Mouse (Mus musculus): ENCODE results near the gene Zfp598.
"Not testable (repeated sequence)": the region's sequence is repeated elsewhere in the genome, so short reads cannot be mapped to it uniquely, and the experiment has no call there.

The Zfp598 gene

DNA sequence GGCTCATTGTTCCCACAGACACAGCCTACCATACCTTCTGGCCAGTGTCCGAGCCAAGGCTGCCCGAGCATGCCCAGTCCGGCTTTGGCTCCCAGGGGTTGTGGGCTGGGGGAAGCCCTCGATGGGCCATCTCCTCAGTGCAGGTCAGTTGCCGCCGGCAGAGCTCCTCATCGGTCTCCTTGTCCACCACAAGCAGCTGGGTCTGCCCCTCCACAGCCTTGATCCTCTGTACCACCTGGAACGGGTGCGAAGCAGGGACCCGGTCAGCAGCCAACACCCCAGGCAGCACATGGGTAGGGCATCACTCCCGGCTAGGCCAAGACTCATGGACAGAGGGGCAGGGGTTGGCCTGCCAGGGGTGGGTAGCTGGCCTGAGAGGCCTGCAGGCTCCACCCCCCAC, 22.0 kb upstream of the Zfp598 start:
- no peak for DNase-seq (ENCODE audit: low spot score)

DNA sequence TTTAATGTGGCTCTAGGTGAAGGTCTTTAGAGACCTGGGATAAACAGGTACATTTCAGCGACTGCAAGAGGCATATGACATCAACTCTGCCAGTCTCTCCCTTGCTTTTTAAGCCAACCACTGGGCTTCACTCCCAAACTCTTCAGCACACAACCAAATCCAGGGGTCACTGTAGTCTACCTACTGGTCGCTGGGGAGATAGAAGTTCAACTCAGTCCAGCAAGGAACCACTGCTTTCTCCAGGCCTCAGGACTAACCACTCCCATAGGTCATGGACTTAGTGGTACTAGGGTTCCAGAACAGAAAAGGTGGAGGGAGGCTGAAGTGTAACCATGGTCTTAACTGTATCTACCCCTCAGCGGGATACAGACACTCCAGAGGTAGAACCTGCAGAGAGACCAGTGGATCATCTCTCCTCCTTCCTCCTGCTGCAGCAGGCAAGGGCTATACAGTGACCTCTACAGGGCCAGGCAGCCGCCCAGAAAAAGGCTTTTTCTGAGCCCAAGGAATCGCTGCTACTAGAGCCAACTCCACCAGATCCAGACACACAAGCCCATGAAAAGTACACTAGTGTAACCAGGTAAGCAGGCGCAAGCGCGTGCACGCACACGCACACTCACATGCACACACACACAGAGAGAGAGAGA, 20.6 kb upstream of the Zfp598 start:
- DNase-seq (ENCODE audit: low spot score) = no peak

DNA sequence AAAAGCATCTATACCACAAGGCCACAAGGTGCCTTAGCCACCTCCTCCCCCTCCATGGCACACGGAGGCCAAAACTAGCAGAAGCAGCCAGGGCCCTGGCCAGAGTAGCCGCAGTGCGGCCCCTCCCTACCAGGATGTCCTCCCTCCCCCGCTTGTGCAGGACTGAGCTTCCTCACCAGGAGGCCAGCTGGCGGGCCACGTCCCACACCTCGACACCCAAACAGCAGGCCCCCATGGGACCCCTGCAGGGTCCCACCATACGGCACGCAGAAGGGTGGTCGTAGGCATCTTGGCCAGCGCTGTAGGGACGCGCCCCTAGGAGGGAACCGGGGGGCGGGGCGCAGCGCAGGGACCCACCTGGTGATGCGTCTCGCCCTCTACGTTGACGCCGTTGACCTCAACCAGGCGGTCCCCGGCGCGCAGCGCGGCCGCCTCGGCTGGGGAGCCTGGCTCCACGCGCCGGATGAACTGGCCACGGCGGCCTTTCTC, 19.9 kb upstream of the Zfp598 start:
- DNase-seq (ENCODE audit: low spot score) = no peak

DNA sequence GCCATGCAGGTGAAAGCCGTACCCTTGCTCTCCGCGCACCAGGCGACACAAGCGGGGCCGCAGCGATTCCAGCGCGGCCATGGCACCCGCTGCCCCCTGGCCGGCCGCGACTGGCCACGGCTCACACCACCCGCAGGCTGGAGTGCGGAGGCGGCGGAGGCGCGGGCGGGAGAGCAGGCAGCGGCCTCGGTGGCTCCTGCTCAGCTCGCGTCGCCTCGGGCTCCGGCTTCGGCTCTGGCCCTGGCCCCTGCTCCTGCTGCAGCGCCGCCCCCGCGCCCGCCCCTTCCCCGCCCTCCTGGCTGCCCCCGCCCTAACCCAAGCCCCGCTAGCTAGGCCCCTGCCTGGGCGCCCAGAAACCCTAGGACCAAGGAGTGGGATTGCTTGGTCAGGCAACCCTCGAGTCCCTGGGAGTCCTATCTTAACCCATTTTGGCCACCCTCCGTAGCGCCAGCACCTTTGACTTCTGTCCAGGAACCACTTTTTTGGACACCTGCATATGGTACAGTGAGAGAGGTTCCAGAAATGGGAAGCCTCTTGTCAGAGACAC, 19.3 kb upstream of the Zfp598 start, which contains the start of gene Slc9a3r2:
Gene Slc9a3r2 (minus strand): TSS at position 258 of the 547 bp plus-strand sequence.
- DNase-seq (ENCODE audit: low spot score) = no peak

DNA sequence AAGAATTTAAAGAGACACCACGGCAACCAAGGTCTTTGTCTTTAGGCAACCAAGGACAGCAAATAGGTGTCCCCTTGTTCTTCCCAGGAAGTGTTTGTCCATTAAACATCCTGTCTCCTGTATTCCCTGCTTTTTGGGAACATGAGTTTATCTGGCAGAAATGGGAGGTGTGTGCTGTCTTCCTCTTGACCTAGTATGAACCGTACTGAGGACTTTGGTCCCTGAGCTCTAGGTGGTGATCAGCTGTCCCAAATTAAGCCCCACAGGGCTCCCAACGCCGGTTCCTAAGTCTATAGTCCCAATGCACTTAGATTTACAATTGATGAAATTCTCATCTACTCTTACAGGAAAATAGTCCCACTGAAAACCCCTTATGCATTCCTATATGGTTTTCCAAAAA, 18.7 kb upstream of the Zfp598 start:
- no peak for DNase-seq (ENCODE audit: low spot score)

DNA sequence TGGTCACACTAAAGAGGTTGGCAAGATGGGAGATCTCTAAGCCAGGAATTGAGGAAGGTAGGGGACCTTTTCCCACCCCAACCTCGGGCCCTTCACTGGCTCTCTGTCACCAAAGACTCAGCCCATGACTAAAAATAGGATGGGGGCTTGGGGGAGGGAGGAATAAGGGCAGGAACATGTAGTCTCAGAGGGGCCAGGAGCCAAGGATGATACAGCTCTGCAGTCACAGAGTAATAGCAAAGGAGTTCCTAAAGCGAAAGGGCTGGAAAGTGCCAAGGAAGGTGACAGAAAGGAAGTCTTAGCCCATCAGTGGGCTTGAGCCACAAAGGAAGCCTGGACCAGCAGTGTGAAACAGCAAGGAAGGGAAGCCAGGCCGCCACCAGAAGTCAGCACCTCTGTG, 17.7 kb upstream of the Zfp598 start:
- no peak for DNase-seq (ENCODE audit: low spot score)

DNA sequence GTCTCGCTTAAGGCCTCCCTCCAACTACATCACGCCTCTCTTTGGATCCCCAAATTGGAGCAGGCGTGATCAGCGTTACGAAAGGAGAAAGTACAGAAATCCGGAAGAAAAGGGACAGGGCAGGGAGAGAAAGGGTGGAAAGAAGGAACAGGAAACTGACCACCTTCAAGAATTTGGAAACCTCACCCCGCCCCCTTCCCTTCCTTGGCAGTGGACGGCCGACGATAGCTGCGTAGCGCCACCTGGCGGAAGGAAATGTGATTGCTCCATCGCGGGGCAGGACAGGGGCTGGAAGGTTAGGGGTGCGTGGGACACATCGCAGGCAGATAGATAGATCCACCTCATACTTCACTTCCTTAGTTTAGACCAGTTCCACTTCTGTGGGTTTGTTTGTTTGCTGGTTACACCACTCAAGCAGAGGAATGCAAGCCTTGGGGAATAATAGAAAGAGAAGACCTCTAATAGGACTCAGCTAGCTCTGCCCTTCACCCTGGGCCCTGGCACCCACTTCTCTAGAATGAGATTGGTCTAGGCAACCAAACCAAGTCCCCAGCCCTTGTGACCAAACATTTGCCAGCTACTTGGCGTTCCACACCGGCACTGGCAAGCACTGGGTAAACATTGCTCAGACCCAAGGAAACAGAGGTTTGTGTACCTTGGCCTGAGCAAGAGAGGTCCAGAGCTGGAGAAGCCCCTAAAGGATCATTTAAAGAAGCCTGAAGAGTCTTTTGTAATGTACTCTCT, 15.3 kb upstream of the Zfp598 start:
- no peak for DNase-seq (ENCODE audit: low spot score)

DNA sequence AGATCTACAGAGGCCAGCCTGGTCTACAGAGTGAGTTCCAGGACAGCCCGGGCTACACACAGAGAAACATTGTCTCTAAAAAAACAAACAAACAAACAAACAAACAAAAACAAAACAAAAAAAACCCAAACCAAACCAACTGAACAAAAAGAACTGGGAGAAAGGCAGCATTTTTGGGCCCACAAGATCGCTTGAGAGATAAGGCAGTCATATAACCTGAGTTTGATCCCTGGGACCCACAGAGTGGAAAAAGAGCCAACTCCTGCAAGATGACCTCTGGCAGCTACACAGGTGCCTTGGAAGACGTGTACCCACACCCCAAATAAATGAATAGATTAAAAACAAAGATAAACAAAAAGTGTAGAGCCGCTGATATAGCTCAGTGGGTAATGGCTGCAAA, 14.5 kb upstream of the Zfp598 start:
- DNase-seq (ENCODE audit: low spot score) = no peak

DNA sequence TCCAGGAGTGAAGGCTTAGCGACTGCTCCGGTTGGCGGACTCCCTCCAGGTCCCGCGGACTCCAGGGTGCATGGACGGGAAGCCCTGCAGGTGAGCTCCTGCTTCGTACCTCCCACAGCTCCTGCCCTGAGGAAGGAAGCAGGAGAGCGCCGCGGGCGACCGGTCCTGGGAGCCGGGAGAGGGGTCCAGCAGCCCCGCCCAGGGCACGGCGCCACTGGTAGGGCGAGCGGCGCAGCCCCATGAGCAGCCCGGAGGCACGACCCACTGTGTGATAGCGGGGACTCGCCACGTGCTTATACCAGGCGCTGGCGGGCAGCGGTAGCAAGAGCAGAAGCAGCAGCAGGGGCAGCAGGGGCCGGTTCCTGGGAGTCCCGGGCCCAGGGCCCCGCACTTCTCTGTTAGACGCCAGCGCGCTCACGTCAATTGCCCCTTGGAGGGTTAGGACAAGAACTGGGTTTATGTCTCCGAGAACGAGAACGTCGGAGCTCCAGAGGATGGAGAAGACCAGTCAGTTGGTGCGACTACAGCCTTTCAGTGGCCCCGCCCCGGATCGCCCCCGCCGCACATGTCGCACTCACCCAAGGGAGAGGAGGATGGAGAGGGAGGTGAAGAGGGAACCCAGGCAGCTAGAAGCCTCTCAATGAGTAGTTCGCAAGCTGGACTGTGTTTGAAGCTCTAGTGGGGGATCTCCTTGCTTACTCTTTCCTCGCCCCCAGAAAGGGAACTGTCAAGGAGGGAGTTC, 11.3 kb upstream of the Zfp598 start, which contains the start of gene Npw:
Gene Npw (minus strand): TSS at position 441 of the 742 bp plus-strand sequence.
- DNase-seq (ENCODE audit: low spot score) = no peak

DNA sequence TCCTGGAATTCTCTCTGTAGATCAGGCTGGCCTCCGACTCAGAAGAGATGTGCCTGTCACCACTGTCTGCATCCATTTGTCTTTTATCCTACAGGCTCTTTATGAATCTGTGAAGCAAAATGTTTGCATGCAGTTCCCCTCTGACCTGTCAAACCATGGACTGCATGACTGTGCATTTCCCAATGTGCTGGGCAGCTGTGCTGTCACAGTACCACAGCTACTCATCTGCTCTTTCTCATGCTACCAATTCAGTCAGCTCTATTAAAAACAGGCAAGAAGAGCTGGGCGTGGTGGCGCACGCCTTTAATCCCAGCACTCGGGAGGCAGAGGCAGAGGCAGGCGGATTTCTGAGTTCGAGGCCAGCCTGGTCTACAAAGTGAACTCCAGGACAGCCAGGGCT, 2.5 kb upstream of the Zfp598 start:
- DNase-seq (ENCODE audit: low spot score) = not testable (repeated sequence)

DNA sequence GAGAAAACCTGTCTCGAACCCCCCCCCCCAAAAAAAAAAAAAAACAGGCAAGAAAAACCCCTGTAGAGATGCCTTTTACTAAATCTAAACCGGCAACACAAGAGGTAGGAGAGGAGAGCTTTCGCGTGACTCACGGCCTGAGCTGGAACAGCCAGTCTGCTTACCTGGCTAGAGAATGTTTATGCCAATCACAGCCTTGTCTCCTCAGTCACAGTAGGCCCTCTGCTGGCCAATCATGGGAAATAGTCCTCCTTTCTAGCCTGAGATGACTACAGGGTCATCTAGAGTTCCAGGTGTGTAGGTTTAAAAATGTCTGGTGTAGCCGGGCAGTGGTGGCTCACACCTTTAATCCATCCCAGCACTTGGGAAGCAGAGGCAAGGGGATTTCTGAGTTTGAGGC, 2.1 kb upstream of the Zfp598 start:
- DNase-seq (ENCODE audit: low spot score) = peak; percentile 59

DNA sequence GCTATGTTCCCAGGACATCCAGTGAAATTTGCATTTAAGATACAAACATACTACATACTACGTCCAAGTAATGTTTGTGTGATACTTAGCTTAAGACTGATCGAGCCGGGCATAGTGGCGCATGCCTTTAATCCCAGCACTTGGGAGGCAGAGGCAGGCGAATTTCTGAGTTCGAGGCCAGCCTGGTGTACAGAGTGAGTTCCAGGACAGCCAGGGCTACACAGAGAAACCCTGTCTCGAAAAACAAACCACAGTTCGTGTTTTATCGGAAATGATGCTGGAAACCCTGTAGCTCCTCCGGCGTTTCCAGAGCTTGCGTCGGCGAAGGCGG, 308 bp upstream of the Zfp598 start:
- DNase-seq (ENCODE audit: low spot score) = not testable (repeated sequence)

DNA sequence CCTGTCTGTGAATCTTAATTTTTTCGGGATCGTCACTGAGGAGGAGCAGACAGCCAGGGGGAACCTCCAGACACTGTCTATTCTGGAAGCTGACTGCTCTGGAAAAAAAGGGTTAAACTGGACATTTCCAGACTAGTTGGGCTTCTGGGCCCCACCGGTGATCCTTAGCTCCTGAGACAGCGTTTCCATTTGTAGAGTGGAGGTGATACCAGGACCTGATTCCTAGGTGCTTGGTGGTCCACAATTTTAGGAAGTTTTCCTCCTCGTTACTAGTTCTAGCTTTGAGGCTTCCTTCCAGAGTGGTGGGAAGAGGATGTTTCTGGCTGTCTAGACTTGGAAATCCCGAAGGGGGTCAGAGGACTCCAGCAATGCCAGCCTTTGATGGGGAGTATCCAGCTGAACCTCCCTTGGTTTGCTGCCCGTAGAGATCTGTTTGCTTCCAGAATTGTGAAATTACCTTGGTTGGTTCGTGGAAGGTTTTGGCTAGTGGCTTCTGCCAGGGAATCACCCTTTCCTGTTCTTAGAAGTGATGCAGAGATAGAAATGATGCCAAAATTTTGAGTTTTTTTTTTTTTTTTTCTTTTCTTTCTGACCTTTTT, 858 bp downstream of the Zfp598 start:
- no peak for DNase-seq (ENCODE audit: low spot score)

DNA sequence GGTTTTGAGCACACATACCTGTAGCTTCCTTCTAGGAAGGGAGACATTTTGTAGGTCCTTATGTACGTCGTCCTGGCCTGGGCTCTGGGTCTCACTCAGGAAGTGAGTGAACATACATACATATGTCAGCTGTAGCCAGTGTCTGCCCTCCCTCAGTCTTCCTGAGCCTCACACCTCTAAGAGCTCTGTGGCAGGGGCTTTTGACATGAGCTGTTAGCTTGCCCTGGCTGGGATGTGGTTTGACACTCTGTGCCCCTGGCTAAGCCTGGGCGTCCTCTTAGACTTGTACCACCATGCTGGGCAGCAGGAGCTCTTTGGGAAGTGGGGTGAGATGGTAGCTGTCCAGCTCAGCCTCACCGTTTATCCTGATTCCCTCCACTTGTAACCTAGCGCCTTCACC, 1.9 kb downstream of the Zfp598 start:
- no peak for DNase-seq (ENCODE audit: low spot score)

DNA sequence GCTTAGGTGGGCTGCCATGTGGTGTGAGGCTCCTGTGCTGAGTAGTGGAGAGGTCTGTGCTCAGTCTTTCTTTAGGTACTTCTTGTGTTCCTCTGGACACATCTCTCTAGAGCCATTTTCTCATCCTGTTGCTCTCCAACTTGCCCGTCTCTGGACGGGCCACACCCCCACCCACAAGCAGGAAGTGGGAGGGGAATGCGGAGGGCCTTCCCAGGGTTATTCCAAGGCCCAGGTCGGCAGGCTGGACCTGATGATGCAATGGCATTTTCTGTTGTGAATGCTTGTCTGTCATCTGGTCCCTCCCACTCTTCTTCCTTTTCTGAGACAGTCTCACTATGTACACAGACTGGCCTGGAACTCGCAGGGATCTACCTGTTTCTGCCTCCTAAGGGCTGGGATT, 2.7 kb downstream of the Zfp598 start:
- no peak for DNase-seq (ENCODE audit: low spot score)

DNA sequence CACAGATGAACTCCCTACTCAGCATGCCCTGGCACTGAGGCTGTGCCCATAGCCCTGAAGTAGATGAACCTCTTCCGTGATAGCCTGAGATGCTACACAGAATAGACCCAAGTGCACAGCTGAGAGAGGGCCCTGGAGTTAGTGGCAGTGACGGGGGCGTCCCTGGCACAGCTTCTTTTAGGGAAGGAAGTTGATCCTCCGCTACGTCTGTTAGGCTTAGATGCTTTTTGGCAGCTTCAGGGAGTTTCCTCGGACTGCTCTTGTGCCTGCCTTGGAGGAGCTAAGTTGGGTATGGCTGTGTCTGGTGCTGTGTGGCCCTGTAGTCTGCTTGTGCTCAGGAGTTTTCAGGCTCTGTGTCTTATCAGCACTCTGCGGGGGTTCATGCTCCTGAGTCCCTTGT, 4.8 kb downstream of the Zfp598 start:
- DNase-seq (ENCODE audit: low spot score) = no peak

DNA sequence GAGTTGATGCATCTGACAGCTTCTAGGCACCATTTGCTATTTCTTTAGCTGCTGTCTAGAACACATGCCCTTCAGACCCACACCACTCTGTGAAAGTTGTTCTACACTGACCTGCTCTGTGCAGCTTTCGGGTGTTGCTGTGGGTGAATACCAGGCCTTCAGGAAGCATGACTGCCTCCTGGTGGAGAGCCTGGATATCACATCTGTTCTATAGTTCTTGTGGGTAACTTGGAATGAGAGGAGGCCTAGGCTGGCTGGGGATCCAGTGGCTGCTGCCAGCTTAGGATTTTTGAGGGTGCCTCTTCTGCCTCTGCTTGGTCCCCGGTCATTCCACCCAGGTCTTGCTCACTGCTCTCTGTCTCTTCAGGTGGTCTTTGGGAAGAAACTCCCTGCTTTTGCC, 6.7 kb downstream of the Zfp598 start:
- peak; percentile 76 for DNase-seq (ENCODE audit: low spot score)

DNA sequence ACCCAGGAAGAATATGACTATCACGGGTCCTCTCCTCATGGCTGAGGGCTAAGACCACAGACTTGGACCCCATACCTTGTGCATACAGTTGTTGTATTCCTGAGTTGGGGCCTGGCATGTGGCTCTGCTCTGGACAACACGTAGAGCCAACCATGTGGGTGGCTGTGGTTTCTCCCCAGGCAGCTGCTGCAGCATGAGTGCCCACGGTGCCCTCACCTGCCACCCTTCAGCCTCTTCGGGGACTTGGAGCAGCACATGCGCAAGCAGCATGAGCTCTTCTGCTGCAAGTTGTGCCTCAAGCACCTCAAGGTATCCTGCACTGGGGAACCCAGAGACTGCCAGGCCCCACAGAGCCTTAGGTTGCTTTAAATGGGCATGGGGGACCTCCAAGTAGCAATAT, 7.4 kb downstream of the Zfp598 start:
- DNase-seq (ENCODE audit: low spot score) = no peak

DNA sequence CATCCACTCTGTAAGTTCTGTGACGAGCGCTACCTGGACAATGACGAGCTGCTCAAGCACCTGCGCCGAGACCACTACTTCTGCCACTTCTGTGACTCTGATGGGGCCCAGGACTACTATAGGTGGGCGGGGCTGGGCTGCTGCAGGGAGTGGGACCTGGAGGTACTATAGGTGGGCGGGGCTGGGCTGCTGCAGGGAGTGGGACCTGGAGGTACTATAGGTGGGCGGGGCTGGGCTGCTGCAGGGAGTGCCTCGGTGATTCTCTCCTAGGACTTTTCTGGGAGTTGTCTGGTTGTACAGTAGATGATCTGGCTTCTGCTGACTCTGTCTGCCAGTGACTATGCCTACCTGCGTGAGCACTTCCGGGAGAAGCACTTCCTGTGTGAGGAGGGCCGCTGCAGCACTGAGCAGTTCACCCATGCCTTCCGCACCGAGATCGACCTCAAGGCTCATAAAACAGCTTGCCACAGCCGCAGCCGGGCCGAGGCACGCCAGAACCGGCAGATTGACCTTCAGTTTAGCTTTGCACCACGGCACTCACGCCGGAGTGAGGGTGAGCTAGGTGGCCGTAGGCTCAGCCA, 8.1 kb downstream of the Zfp598 start:
- DNase-seq (ENCODE audit: low spot score) = no peak

DNA sequence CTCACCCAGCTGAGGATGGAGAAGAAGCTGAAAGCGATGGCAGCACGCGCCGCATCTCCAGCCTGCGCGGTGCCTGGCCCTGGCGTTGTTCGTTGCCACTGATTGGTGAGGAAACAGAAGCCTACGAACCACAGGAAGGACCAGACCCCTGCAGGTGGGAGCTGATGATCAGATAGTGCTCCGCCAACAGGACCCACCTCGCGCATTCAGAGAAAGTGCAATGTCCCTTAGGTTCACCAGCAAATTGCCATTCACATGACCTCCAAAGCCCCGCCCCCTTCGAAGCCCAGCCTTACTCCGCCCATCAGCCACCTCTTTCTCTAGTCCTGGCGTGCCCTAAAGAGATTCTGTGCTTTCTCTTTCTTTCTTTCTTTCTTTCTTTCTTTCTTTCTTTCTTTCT, 17.0 kb downstream of the Zfp598 start:
- DNase-seq (ENCODE audit: low spot score) = peak; percentile 45

DNA sequence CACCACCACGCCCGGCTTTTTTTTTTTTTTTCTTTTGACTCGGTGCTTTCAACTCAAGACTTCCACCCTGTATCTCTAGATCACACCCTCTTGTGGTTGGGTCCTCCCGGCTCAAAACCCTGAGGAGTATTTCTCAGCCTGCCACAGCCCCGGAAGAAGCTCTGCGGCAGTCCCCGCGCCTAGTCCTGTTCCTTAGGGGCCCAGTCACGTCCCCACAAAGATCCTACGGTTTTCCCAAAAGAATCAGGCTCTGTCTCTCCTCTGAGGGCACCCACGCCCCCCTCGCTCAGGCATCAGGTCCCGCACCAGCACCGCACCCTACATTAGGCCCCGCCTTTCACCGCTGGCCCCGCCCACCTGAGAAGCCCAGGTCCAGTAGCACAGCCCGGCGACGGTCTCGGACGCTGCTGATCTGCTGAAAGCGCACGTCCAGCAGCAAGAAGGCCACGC, 17.7 kb downstream of the Zfp598 start:
- DNase-seq (ENCODE audit: low spot score) = peak; percentile 52

DNA sequence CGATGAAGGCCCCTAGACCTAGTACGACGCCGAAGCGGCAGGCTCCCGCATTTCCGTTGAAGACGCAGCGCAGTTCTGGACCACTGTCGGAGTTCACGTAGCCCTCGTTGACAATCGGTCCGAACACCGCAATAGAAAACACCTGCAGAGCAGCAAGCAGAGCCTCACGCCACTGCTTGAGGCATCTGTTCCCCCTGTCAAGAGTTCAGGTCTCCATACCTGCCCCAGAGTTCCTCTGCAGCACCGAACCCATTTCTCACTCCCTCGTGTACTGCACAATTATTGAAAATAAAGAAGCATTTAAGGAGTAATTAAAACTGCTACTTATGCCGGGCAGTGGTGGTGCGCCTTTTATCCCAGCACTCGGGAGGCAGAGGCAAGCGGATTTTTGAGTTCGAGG, 18.1 kb downstream of the Zfp598 start:
- DNase-seq (ENCODE audit: low spot score) = no peak
